Mouse (Mus musculus) spleen, adult 2 months (tissue): ENCODE measurements around the gene Stx1a. TPM values are rescaled to one million over a fixed set of nuclear protein-coding genes. Genes with fewer than 3 reads are reported as not detected.
A peak's percentile ranks its signal among the peaks of the same experiment; 100 is the strongest.

Experiments
- DNase-seq, 2 experiments: peaks; one replicate each; pipeline versions ENCODE4 v3.0.0 to v3.0.0-alpha.2; 2012 to 2021; ENCODE audit warnings: low spot score in 2 of 2, low read depth in 1 of 2
- H3K27ac ChIP-seq: fragments of 200-500 bp; 2 replicates; pipeline ENCODE4 v1.5.1; 2012; ENCODE audit warnings: low read length, inconsistent platforms; ENCODE audit not compliant: insufficient read depth
- H3K27me3 ChIP-seq: fragments of 200-500 bp; 2 replicates; pipeline ENCODE4 v1.6.1; 2012; ENCODE audit warnings: mild to moderate bottlenecking, moderate library complexity, low read length, inconsistent platforms; ENCODE audit not compliant: control insufficient read depth, insufficient read depth
- H3K36me3 ChIP-seq: fragments of 200-500 bp; 2 replicates; pipeline ENCODE4 v1.6.1; 2012; ENCODE audit warnings: mild to moderate bottlenecking, low read length, inconsistent platforms; ENCODE audit not compliant: control insufficient read depth, insufficient read depth
- H3K4me1 ChIP-seq: fragments of 200-500 bp; 2 replicates; pipeline ENCODE4 v1.6.1; 2011; ENCODE audit warnings: inconsistent platforms; ENCODE audit not compliant: control insufficient read depth, insufficient read depth, insufficient read length
- H3K4me3 ChIP-seq: fragments of 200-500 bp; 2 replicates; pipeline ENCODE4 v1.5.1; 2011; ENCODE audit warnings: mild to moderate bottlenecking, inconsistent platforms; ENCODE audit not compliant: insufficient read depth, insufficient read length; ENCODE audit errors: extremely low read depth
- CTCF ChIP-seq: fragments of 200-500 bp; IDR thresholded peaks from 2 replicates; pipeline ENCODE4 v1.5.1; 2011; ENCODE audit warnings: mild to moderate bottlenecking, inconsistent platforms; ENCODE audit not compliant: insufficient read depth, insufficient read length, insufficient replicate concordance; ENCODE audit errors: extremely low read depth
- POLR2A ChIP-seq: fragments of 200-500 bp; IDR thresholded peaks from 2 replicates; pipeline ENCODE4 v1.6.1; 2011; ENCODE audit warnings: low read depth, low read length, inconsistent platforms
- WGBS: fragments of 180-500 bp; shearing (Covaris S2); methylation state at CpG from one replicate; pipeline ENCODE4 v1.1.7; 2018; 5-methylcytosine and 5-hydroxymethylcytosine counted together
- polyA plus RNA-seq: library from polyadenylated mRNA; depleted of rRNA; stranded (reverse); fragments of >200 nt; gene quantifications from 2 replicates; pipeline ENCODE4 v1.2.3, GENCODE M21; 2012; rRNA removed

The Stx1a gene
- 8.5 and 9.0 TPM in 2 replicates for polyA plus RNA-seq

DNA sequence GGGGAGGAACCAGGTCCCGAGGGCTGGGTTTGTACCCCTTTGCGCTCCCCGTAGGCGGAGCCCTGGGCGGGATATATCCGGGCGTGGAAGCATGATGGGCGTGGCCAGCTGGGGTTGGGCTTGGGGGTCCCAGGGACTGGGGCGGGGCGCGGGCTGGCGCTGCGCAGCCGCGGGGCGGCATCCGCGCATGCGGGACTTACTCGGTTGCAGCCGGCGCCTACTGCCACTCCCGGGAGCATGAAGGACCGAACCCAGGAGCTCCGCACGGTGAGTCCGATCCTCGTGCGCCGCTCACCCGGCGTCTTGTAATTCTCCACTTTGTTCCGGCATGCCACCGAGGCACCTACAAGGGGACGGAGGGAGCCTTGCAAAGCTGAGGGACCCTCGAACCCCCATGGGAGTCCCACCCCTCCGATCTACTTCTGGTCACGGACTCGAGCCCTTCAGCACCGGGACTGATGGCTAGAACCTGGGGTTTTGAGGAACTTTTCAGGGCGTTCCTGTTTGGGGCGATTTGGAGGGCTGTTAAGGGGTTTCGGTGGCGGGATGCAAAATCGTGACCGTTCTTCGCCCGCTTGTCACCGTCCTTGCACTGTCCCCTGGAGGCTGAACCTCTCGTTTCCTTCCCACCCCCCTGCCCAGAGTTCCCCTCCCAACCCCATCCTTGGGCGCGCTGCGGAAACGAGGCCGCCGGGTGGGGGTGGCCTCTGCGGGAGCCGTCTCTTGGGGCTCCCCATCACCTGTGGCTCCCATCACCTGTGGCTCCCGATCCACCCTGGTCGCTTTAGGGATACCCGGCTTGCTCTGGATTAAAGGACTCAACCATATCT lies at the start of gene Stx1a:
Gene Stx1a, plus strand, starts transcription at position 139 of the 830 bp plus-strand sequence.
- 1% methylated on average over 55 of the region's 61 CpGs for WGBS
- DNase-seq: peak in 1 of 2 experiments; percentile 72
- TF ChIP-seq POLR2A: no peak
- TF ChIP-seq CTCF: no peak
- Histone ChIP-seq H3K27ac (no peak within 1 kb of the TSS), H3K36me3 (no peaks in the 10 kb centered on the region), H3K4me3 (peak within 1 kb of the TSS; percentile 59), H3K4me1 (peaks cover 11% of the 10 kb centered on the region; the same call in 1 of the 2 replicates), H3K27me3 (peaks cover 2% of the 10 kb centered on the region; the same call in 1 of the 2 replicates)

DNA sequence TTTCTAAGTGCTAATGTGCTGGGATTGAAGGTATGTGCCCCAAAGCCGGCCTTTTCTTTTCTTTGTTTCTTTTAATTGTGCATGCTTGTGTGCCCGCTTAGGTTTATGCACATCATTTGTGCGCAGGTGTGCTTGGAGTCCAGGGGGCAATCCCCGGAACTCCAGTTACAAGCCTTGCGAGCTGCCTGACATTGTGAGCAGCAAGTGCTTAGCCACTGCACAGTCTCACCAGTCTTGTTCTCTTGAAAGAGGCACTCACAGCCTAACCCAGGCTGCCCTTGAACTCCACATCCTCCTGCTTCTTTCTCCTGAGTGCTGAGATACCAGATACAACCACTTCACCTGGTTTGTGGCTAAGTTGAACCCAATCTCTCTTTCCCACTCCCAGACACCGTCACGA lies 49.8 kb upstream of the Stx1a start:
- no peak overlapping the region for H3K27ac ChIP-seq
- H3K36me3 ChIP-seq: no peaks in the 10 kb centered on the region
- no peaks in the 10 kb centered on the region for H3K4me1 ChIP-seq
- 89% methylated on average over 7 of the region's 7 CpGs for WGBS
- no peak overlapping the region for H3K4me3 ChIP-seq
- H3K27me3 ChIP-seq: no peaks in the 10 kb centered on the region
- TF ChIP-seq POLR2A: no peak
- DNase-seq: no peak

DNA sequence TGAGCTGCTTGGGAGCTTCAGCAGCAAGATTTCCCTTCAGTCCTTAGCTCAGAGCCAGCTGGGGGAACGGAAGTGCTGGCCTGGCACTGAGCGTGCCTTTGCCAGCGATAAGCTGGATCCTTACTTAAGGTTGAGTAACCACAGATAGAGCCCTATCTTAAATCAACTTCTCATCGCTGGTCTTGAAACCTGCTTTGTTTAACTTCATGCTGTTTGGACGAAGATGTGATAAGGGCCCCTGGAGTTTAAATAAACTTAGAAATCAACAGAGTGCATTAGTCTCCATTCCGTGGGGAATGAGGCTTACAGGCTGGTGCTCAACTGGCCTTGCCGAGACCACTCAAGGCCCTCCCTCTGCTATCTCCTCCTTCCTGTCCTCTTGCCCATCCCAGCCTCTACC lies 49.0 kb upstream of the Stx1a start:
- Histone ChIP-seq H3K27me3 (no peaks in the 10 kb centered on the region), H3K4me3 (no peak overlapping the region), H3K27ac (no peak overlapping the region), H3K36me3 (no peaks in the 10 kb centered on the region), H3K4me1 (no peaks in the 10 kb centered on the region)
- 49% methylated on average over 7 of the region's 7 CpGs for WGBS
- no peak for DNase-seq
- no peak for TF ChIP-seq POLR2A
- no peak for TF ChIP-seq CTCF

DNA sequence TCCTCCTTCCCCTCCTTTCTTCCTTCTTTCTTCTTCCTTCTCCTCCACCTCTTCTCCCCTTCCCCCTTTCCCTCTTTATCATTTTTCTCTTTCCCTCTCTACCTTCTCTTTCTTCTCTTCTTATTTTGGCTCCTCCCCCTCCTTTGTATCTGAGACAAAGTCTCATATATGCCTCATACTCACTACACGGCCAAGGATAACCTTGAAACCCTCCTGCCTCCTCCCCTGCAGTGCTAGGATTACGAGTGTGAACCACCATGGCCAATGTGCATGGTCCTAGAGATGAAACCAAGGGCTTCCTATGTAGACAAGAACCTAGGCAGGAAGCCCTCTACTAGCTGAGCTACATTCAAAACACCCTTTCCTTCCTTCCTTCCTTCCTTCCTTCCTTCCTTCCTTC lies 48.4 kb upstream of the Stx1a start:
- TF ChIP-seq POLR2A (no peak), CTCF (no peak)
- WGBS: 39% methylated on average over 2 of the region's 2 CpGs
- DNase-seq: no peak
- H3K4me1 ChIP-seq: no peaks in the 10 kb centered on the region
- no peaks in the 10 kb centered on the region for H3K27me3 ChIP-seq
- no peaks in the 10 kb centered on the region for H3K36me3 ChIP-seq
- H3K27ac ChIP-seq: no peak overlapping the region
- no peak overlapping the region for H3K4me3 ChIP-seq

DNA sequence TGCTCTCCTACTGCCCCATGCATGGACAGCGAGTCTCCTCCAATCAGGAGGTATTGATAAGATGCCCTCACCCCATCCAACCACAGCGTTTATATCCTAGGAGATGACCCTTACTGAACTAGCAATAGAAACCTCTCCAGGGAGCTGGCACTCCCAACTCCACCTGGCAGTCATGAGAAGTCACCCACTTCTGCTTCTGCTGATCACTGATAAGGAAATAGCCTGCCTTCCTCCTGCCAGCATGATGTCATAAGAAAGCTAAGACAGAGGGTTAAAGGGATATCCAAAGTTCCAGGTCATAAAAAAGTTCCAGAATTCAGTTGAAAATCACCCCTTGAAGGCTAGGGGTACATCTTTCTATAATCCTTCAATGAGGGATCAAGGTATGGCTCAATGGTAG lies 47.1 kb upstream of the Stx1a start:
- no peak overlapping the region for H3K27ac ChIP-seq
- no peaks in the 10 kb centered on the region for H3K4me1 ChIP-seq
- H3K4me3 ChIP-seq: no peak overlapping the region
- WGBS: 33% methylated on average over 2 of the region's 2 CpGs
- TF ChIP-seq POLR2A: no peak
- no peaks in the 10 kb centered on the region for H3K27me3 ChIP-seq
- H3K36me3 ChIP-seq: no peaks in the 10 kb centered on the region
- DNase-seq: no peak

DNA sequence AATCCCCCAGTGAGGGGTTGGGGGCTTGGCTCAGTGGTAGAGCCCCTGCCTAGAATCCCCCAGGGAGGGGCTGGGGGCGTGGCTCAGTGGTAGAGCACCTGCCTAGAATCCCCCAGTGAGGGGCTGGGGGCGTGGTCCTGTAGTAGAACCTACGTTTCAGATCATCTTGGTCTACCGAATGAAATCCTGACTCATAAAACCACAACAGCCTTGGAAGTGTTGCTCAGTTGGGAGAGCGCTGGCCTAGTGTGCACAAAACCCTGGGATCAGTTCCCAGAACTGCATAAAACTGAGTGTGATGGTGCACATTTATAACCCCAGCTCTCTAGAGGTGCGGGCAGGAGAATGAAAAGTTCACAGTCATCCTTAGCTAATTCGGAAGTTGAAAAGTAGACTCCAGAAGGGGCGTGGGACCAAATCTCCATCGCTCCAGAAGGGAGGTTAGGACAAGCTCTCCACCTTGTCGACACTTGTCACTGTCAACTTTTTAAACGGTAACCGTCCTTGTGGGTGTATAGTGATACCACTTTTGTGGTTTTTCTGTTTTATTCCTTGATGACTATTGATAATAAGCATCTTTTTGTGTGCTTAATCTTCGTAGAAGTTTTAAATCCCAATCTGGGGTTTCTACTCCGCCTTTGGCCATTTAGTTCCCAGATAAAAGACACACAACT lies 46.6 kb upstream of the Stx1a start:
- H3K27me3 ChIP-seq: no peaks in the 10 kb centered on the region
- H3K27ac ChIP-seq: no peak overlapping the region
- no peak for DNase-seq
- H3K4me3 ChIP-seq: no peak overlapping the region
- WGBS: 71% methylated on average over 14 of the region's 14 CpGs
- no peaks in the 10 kb centered on the region for H3K4me1 ChIP-seq
- no peaks in the 10 kb centered on the region for H3K36me3 ChIP-seq
- no peak for TF ChIP-seq CTCF
- no peak for TF ChIP-seq POLR2A

DNA sequence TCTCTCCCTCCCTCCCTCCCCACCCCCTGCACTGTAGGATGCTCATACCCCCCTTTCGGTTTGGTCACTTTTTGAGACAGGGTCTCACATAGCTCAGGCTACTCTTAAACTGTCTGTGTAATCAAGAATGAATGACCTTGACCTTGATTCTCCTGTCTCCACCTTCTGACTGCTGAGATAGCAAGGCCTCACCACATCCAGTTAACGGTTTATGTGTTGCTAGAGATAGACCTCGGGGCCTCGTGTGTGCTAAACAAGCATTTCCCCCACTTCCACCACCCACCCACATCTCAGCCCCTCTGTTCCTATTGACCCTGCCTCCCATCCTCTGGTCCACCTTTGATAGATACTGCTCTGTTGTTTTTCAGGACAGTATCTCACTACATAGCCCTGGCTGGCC lies 45.4 kb upstream of the Stx1a start:
- DNase-seq: no peak
- H3K4me1 ChIP-seq: no peaks in the 10 kb centered on the region
- no peak overlapping the region for H3K4me3 ChIP-seq
- TF ChIP-seq POLR2A (no peak), CTCF (no peak)
- H3K36me3 ChIP-seq: no peaks in the 10 kb centered on the region
- no peaks in the 10 kb centered on the region for H3K27me3 ChIP-seq
- no peak overlapping the region for H3K27ac ChIP-seq
- WGBS: 79% methylated on average over 4 of the region's 4 CpGs
